Mouse (Mus musculus) layer of hippocampus, adult 6 months (tissue): Measurements from ENCODE around the gene Kcnj16. TPM values are rescaled to one million over a fixed set of nuclear protein-coding genes. Genes with fewer than 3 reads are reported as not detected.

ENCODE experiments used
- long read RNA-seq, 2 experiments: library from polyadenylated mRNA; unstranded; transcript quantifications; one replicate each; pipeline ENCODE4 v2.0.0; 2019 to 2020
- polyA plus RNA-seq: library from polyadenylated mRNA; unstranded; fragments of <200 nt; fragmentation: Nextera tagmentation; gene quantifications from 2 replicates; pipeline ENCODE4 v1.2.3, GENCODE M21; 2021

Kcnj16 gene
- polyA plus RNA-seq, result 8.3 and 8.9 TPM in 2 replicates
- long read RNA-seq, experiment 1, transcript Kcnj16-201 (2 exons, 3,671 nt), result major isoform, 16 of 19 reads
- long read RNA-seq, experiment 1, partial matches to known transcripts, result 0 of 19 reads
- long read RNA-seq, experiment 1, other reads (novel, unspliced or antisense), result 3 of 19 reads
- long read RNA-seq, experiment 2, transcript Kcnj16-201 (2 exons, 3,671 nt), result major isoform, 88 of 96 reads
- long read RNA-seq, experiment 2, partial matches to known transcripts, result 0 of 96 reads
- long read RNA-seq, experiment 2, other reads (novel, unspliced or antisense), result 8 of 96 reads

DNA sequence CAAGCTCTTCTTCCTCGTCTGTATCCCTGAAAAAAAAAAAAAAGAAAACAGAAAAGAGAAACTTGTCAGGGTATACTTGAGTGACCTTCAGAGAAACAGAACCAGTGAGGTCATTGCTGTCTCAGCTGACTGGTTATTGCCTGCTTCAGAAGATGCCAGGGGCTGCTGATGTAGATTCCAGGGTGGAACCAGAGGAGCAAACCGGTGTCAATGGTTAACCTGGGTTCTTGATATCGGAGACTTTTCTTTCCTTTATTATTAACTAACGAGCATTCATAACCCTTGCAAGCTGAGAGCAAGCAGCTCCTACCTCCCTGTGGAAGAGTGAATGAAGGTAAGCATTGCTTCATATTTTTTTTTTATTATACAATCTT lies at the start of gene Kcnj16:
Gene Kcnj16 (plus strand): TSS at position 272 of the 374 bp plus-strand sequence.

DNA sequence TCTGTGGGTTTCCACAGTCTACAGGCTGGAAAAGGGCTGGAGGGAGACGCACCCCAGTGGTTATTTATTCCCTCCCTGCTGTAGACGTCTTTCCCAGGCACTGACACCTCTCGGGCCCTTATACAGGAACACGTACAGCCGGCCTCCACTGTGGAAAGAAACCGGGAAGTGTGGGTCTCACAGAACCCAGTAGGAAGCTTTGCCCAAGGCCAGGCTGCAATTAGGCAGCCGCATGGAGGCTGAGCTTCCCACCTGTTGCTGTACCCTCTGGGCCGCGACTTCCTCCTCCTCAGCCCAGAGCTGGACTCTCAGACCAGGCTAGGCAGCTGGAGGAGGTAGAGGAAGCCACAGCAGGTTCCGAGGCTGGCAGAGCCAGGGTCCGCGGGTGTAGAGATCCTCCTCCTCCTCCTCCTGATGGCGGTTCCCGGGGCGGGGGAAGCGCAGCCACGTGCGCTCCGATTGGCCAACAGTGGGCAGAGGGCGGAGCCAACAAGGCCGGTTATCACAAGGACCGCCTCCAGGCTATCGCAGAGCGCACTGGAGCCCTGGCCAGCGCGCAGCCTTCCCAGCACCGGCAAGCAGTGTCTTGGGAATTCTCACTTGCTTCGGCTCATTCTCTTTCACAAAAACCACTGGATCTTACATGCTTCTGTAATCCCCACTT lies 97.9 kb downstream of the Kcnj16 start, which contains the start of gene Kcnj2:
Gene Kcnj2 (plus strand): TSS at position 530 of the 664 bp plus-strand sequence.

Other genes with a start within 250 kb of the Kcnj16 start
- gene Kcnj2, start 98.1 kb downstream of the Kcnj16 start, polyA plus RNA-seq, result 0.30 and 0.33 TPM in 2 replicates